Mouse (Mus musculus) olfactory bulb, adult 2 months (tissue): ENCODE results near the gene Dusp12.

Experiments
- CTCF ChIP-seq: fragments of 200-500 bp; IDR thresholded peaks from 2 replicates; pipeline ENCODE4 v1.5.1; 2012; ENCODE audit warnings: low read depth, mild to moderate bottlenecking, low read length, moderate library complexity; ENCODE audit not compliant: insufficient read depth
- POLR2A ChIP-seq: fragments of 200-500 bp; IDR thresholded peaks from 2 replicates; pipeline ENCODE4 v1.6.1; 2012; ENCODE audit warnings: mild to moderate bottlenecking, low read depth, low read length, moderate library complexity; ENCODE audit not compliant: insufficient read depth

DNA sequence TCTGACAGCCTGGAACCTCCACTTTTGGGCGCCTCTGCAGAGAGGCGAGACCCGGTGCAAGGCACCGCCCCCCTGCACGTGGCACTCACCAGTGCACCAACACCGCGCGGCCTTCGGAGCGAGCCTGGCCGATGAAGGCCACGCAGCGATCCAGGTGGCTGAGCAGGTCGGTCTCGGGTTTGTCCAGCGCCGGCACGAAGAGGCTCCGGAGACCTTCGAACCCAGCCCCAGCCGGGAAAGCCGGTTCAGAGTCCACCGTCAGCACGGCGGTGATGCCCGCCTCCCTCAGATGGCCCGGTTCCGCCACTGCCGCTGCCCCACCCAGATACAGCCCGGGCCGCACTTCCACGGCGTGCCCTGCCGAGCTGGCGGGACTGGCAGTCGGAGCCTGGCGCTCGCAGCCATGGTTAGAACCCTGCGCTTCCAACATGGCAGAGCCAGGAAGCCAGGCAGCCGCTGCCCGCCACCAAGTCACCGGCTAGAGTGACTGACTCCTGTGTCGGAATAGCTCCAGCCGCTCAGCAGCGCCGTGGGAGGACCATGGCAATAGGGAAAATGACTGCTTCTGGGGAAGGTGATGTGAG, at the start of gene Dusp12, which contains the start of gene Gm26620:
- TF ChIP-seq POLR2A = 0 out of 2 replicates have a peak, but pooled peaks have one; percentile 23
- TF ChIP-seq CTCF = peak; percentile 53
